Mouse (Mus musculus) megakaryocyte, adult 5-6 weeks (primary cell): ENCODE results near the gene Hoxd13. TPM values are rescaled to one million over a fixed set of nuclear protein-coding genes. Genes with fewer than 3 reads are reported as not detected.

Experiments
- ATAC-seq: 2 replicates; pipeline ENCODE4 v1.8.0; 2016; ENCODE audit warnings: mild to moderate bottlenecking, inconsistent platforms; ENCODE audit not compliant: poor library complexity, severe bottlenecking
- total RNA-seq, 2 experiments: library from RNA; stranded (forward) in 1 of 2; stranded (reverse) in 1 of 2; fragments of 153-499, 151-499 nt in 1 of 2; fragments of 221-1000, 200-1000 nt in 1 of 2; gene quantifications; 2 replicates each; pipeline versions ENCODE4 v1.2.3 to v1.2.4; 2015 to 2017

The Hoxd13 gene
- total RNA-seq, 2 experiments from 2014 or later = not detected

DNA sequence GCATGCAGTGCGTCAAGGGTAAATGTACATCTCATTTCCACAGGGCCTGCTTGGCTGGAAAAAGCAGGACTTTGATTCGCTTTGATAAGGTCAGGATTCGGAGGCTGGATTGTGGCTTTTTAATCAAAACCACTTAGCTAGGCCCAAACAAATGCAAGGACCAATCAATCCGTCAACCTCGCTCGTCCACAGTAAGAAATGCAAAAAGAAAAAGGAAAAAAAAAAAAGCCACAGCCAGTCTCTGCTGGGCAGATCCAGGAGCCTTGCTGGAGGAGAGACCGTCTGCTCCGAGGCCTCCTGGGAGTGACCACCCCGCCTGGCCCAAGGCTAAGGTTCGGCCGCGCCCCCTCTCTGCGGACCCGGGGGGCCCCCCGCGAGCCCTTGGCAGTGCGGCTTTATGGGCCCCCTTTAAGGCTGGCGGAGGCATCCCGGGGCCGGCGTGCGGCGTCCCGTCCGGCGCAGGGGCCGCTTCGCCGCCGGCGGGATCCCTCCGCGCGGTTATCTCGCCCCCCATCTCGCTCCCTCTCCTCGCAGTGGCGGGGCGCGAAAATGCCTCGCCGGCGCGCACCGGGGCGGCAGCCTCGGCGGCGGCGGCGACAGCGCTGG lies 36.4 kb downstream of the Hoxd13 start, which contains the start of gene Hoxd8:
Gene Hoxd8 (plus strand): TSS at position 223 of the 606 bp plus-strand sequence.
- ATAC-seq = no peak

DNA sequence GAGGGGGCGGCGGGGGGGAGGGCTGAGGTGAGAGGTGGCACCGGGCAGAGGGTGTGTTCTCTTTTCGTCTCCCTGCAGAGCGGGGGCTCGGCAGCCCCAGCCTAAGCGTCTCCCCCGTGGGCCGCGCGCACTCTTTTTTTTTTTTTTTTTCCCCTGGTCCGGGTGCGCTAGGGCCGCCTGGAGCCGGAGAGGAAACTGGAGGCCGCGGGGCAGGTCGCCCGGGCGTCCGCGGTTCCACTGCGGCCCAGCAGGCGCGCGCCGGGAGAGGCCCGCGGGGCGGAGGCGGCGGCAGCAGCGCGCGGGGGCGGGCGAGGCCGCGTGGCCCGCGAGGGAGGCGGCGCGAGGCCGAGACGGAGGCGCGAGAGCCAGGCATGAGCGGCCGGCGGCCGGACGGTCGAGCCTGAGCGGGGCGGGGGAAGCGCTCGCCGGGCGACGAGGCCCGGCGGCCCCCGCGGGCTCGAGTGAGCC lies 36.9 kb downstream of the Hoxd13 start:
- no peak for ATAC-seq

DNA sequence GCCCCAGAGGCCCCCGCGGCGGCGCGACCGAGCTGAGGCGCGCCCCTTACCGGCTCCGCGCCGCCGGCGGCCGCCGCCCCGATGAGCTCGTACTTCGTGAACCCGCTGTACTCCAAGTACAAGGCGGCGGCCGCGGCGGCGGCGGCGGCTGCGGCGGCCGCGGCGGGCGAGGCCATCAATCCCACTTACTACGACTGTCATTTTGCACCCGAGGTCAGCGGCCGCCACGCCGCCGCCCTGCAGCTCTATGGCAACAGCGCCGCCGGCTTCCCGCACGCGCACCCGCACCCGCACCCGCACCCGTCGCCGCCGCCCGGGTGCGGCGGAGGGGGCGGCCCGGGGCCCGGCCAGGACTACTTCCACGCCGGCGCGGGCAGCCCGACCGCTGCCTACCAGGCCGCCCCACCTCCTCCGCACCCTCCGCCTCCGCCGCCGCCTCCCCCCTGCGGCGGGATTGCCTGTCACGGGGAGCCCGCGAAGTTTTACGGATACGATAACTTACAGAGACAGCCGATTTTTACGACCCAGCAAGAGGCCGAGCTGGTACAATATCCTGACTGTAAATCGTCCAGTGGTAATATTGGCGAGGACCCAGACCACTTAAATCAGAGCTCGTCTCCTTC lies 37.5 kb downstream of the Hoxd13 start:
- ATAC-seq = no peak

DNA sequence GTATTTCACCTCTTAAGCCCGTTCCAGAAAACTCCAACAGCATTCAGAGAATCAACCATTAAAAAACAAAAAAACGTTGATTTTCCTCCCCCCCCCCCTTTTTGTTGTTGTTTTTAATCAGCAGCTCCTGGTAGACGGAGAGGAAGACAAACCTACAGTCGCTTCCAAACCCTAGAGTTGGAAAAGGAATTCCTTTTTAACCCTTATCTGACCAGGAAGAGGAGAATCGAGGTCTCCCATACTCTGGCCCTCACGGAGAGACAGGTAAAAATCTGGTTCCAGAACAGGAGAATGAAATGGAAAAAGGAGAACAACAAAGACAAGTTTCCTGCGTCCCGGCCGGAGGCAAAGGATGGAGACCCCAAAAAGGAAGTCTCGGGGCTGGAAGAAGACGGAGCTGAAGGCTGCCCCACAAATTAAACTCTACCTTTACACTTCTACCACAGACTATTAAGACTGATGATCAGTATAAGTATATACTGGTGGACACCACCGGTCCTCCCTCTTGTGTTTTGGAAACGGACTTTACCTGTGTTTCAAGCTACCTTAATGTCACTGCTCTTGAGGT lies 38.4 kb downstream of the Hoxd13 start:
- no peak for ATAC-seq

DNA sequence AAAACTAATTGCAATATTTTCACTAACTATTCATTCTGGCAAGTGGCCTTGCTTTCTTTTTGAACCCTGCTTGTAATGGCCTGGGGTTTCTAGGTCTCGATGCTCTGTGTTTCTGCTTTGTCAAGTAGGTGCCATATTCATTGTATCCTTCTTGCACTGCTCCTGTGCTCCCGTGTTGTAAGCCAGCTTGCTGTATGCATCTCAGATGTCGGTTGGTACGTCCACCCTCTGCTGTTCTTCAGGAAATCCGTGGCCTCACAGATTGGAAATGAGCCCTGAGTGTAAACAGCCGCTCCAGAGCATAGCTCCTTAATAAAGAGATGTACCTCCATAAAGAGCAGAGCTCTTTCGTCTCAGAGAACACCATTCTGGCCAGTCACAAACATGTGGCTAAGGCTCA lies 39.5 kb downstream of the Hoxd13 start:
- no peak for ATAC-seq

DNA sequence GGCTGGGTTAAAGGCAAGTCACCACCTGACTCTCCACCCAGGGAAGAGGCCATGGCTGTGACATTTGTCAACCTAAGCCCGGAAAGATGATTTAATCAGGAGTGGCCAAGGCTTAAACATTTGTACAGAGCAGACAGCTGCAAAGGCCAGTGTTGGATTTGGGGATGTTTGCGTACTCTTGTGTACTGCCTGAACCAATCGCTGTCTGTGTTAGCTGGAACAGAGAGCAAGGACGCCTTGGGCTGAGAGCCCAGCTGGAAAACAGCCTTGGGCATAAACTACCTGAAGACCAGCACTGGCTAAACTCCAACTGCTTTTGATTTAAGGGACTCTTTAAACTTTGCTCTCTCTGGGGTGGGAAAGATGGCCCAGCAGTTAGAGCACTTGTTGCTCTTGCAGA lies 40.6 kb downstream of the Hoxd13 start:
- ATAC-seq = no peak

DNA sequence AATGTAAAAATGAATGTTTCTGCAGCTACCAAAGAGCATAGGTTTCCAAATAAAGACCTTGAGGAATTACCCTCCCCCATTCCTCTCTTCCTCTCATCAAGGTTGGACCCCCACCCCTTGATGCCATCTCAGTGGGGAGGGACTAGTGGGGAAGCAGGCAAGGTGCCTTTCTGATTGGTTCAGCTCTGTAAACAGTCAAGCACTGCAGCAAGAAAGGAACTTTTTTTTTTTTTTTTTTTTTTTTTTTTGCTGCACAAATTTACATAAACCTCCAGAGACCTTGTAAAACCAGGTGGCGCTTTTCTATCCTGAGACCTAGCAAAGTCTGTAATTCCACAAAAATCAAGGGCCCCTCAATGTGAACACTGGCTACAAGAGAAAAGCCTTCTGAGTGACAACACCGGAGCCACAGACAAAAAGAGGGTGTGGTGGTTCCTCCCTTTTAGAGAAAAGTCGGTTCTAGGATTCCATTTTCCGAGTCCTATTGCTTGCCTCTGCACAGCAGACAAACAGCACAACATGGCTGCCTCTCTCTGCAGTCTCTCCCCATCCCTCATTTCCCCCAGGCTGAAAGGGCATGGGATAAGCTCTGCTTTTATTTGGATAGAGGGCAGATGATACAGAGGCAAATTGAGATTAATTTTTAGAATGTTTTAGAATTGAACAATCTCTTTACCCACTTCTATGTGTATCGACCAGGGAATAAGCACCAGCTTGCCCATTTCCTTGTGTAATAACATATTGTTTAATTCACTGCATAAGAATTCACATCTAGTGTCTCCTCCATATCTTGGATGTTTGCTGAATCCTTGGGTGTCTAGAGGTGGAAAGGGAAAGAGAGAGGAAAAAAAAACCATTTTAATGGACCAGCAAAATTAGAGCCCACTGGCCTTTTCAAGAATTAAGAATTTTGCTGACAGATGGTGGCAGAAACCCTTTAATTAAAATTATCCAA lies 41.6 kb downstream of the Hoxd13 start:
- ATAC-seq = no peak

DNA sequence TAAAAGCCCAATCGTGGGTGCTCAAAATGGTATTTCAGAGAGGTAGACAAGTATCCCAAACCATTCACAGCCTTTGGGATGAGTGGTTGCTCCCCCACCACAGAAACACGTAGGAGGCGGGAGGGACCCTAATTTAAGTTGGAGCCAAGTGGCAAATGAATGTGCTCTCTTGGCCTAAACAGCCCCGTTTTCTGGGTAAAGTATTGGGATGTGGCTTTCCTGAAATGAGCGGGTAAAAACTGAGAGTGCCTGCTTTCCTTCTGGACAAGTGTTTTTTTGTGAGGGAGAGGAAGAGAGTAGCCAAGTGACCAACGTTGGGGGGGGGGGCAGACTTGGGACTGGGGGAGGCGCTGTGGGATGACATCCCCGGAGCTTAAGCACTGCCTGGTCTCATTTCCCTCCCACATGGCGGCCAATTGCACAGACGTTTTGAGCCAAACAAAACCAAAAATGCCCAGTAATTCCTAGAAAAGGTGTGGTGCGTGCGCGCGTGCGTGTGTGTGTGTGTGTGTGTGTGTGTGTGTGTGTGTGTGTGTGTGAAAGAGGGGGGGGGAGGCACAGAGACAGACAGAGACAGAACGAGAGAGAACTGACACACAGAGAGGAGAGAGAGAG lies 42.9 kb downstream of the Hoxd13 start:
- ATAC-seq = no peak

DNA sequence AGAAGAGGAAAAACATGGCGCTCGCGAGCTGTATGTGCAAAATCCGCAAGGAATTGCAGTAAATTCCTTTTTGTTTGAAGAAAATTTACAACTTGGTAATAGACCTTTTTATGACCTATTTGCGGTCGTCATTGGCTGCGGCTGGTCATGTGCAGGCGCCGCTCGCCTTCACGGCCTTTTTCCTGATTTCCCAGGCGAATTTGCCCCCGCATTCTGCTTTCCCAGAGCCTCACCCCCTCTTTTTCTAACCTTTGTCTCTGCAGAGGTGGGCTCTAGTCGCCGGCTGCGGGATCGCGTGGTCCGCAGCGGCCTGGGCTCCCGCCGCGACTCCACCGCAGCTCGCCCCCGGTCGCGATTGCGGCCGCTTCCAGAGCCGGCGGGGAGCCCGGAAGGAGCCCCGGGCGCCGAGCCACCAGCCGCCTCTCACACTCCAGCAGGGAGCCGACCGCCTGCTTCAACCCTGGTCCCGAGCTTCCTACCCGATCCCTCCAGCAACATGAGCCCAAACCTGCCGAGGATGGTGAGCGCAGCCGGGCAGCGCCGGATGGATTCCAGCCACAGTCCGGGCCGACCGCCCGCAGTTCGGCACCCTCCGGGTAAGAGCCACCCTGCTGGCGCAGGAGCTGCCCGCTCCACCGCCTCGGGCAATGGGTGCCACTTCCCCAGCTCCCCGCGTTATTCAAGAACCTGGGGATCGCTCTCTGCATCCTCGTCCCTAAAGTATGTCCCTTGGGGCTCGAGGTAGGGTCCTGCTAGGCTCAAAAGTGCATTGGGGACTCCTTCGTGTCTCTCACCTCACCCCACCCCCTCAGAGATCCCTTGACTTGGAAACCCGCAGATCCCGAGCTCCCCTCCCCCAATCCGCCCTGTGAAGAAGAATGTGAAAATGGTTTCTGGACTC lies 43.9 kb downstream of the Hoxd13 start, which contains the start of the genes Hoxd3 and Hoxd4:
Gene Hoxd3 (plus strand): TSS at position 207 of the 901 bp plus-strand sequence.
Gene Hoxd4 (plus strand): TSS at position 209 of the 901 bp plus-strand sequence.
- ATAC-seq = no peak

DNA sequence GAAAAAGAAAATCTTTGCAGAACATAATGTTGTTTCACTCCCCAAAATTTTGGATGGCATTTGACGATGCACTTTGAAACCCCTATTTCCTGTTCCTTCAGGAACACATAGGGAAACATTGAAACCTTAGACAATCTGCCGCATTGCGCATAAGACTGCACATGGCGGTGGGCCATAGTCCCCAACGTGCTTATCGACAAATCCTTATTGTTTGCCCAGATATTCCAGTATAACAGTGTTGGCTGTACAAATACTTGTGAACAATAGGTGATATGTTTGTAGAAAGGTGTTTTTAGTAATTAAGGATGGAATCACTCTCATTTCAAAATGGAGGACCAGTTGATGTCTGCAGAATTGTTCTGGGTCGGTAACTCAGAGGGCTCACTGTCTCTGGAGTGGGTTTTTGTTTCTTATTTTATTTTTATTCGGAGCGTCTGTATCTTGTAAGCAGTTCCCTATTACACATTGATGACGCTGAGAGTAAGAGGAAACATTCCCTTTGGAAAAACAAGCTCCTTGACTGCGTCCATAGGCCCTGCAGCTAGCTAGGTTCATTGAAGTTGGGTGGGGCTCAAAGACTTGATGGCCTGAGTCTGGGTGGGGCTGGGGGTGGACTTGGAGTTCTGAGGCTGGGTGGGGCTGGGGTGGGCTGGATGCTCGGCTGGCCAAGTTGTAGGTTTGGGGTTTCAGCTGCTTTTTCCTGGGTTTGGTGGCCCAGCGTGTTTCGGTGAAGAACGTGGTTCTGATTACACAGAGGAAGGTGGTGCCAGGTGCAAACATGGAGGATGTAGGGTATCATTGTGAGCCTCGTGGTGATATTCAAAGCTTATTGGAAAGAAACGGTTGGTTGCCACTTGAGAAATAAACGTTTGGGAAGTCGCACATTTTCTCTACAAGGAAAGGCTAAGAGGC lies 45.4 kb downstream of the Hoxd13 start:
- no peak for ATAC-seq

DNA sequence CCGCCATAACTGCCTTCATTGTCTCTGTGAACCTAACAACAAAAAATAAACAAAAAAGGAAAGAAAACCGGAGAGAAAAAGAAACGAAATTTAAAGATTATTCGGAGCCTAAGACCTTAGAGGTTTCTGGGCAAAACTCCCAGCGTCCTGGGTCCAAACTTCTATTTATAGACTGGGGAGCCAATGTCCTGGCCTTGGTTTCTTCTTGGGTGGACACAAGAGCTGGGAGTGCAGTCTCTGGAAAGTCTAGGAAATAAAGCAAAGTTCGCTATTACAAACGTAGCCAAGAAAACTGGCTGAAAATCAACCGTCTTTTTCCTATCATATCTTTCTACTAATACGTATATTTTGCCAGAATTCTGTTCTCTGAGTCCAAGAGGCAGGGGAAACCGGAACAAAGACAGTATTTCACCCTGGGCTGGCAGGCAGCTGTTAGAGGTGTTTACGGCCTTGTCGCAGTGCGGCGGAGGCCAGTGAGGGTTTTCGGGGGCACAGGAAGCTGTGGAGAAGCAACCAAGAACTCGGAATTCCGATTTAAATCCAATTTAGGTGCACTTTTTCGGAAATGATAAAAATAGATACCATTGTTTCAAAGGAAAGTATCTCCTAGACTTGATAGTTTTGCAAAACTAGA lies 46.2 kb downstream of the Hoxd13 start:
- ATAC-seq = no peak

DNA sequence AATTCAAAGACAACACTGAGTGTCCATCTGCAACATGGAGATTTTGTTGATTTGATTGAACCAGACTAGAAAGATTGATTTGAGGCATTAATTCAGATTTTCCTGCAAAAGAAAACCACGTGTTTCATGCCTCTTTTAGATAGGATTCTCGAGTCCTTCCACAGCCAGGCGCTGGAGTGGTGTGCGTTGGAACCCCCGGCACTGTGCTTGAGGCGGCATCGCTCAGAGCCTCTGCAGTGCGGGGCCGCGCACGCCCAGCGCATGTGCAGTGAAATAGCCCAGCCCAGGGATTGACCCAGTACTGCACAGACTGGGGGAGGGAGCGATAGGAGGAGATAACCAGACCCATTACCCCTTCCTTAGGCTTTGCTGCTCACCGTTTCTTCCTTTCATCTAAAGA lies 46.8 kb downstream of the Hoxd13 start:
- ATAC-seq = no peak

DNA sequence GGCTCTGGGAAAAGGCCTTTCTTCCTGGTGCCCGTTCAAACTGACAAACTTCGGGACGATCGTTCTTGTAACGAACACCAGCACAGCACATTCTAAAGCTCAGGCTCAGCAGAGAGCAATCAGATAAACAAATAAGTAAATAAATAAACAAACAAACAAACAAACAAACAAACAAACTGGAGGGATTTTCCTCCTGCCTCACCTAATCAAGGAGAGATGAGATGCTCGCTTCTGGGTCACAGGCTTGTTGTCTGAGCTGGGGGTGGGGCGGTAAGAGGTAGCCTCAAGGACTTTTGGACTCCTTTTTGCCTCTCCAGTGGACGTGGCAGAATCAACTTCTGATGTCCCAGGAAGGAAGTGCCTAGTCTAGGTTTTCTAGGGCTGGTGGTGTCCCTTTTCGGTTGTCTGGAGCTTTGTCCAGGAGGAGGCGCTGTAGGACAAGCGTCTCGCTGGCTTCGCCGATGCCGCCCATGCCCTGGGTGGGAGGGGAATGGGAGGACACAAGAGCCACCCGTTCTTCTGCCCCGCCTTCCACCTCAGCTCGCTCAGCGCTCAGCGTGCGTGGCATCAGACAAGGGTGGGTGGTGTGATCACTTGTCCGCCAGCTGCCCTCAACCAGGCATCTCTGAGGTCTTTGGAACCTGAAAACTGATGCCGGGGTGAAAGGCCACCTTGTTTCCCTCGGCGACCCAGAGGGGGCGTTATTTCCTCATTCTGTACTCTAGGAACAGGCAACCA lies 47.6 kb downstream of the Hoxd13 start:
- peak; percentile 49; the same call in 1 of the 2 replicates for ATAC-seq

DNA sequence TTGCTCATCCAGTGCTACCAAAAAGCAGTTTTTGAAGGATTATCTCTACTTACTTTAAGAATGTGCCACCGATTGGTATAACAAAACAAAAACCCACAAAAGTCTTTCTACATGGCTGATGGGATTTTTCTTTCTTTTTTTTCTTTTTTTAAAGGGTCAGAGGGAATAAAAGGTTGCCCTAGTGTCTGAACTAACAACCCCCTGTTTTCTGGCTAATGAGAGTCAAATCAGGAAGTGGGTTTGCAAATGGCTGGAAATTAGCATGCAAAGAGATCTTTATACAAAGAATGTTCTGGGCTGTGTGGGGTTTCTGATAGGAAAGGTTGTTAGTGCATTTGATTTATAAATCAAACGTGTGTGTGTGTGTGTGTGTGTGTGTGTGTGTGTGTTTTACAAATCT lies 52.3 kb downstream of the Hoxd13 start:
- ATAC-seq = no peak

DNA sequence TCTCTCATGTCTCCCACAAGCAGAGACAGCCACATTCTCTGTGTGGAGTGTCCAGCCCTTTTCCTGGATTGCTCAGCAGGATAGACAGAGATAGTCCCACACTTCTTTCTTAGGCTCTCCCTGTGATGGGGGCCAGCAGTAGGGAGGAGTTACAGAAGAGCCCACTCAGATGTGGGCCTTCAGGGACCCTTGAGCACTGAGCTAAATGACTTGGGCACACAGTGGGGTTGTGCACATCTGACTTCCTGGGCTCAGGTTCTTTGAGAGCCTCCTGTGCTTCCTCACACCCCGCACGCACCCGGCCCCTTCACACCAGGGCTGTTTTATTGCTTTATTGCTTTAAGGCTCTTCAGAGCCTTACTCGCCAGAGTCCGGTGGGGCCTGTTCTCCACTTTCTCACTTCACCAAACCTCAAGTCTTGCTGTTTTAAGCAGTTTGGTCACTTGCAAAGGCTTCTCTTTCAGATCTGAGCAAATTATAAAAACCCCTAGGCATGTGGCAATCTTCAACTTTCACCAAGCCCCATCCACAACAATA lies 52.9 kb downstream of the Hoxd13 start:
- no peak for ATAC-seq
